Mouse (Mus musculus): ENCODE results near the gene Kcnk10.

The Kcnk10 gene

DNA sequence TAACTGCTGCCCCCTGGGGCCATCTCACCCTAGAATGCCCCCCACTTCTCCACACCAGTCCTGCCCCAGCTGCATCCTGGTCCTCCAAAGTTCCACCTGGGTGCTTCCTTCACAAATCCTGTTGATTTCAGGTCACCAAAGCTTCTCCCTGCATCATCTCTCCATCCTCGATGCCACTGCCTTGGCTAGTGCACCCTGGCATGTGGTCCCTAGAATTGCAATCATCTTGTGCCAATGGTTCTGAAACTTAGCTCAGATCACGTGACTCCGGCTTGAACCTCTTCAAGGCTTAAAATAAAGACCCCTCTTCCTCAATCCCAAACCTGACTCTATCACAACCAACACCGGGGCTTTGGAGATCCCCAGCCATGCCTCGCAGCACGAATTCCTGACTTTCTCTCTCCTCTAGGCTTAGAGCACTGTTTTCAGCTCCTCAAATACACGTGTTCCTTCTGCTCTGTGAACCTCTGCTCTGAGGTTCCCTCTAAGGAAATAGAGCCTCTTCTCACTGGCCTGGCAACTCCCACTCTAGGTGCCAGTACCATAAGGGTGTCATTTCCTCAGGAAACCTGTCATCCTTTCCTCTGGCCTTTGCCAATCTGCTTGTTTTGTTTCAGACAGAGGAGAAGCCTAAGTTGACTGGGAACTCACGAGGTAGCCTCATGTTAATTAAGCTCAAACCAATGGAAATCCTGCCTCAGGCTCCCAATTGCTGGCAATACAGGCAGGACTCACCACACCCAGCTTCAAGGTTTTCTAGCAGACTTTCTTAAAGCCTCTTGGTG lies 6.0 kb downstream of the Kcnk10 start:
- DNase-seq (ENCODE audit: low spot score) = no peak

DNA sequence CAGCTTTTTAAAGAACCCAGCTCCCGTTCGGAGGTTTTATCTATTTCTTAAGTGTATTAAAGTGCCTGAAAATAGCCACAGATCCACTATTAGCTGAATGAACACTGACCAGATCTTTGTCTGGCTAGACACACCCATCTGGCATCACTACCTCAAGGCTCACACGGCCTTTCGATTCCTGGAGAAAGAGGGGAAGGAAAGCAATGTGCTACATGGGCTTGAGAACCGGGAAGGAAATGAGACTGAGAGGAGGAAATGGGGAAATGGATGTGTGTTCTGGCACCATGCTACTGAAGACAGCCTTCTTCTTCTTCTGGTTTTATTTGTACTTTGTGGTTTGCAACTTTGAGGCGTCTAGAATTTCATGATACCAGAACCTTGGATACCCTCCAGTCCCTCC lies 8.7 kb downstream of the Kcnk10 start:
- no peak for DNase-seq (ENCODE audit: low spot score)

DNA sequence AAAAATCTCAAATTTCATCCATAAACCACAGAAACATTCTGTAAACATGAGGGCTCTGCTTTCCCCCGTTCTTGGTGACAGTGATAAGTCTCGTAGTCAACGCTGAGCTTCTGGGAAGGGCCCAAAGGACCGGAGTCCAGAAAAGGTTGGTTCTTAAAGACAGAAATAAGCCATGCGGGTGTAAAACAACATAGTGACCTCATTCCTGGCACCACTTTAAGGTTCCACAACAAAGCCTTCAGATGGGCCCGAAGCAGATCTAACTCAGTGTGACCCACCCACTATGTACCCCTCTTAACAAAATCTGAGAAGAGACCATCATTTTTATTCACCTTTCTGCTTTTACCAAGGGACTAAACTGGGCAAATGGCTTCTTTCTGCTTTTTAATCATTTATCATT lies 10.2 kb downstream of the Kcnk10 start:
- no peak for DNase-seq (ENCODE audit: low spot score)

DNA sequence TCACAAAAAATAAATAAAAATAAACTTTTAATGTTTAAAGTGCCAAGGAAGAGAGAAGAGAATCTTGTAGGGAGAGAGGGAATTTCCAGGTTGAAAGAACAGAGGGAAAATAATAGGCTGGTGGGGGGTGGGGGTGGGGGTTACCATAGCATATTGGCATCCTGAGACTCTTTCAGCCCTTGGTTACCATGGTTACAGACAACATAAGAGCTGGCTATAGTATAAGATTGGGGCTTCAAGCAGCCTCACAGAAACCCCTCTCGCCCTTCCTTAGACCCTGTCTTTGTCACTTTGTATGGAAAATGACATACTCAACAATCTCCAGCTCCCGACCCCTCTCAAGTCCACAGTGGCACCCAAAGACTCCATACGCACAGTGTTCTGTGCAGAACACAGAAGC lies 13.7 kb downstream of the Kcnk10 start:
- no peak for DNase-seq (ENCODE audit: low spot score)

DNA sequence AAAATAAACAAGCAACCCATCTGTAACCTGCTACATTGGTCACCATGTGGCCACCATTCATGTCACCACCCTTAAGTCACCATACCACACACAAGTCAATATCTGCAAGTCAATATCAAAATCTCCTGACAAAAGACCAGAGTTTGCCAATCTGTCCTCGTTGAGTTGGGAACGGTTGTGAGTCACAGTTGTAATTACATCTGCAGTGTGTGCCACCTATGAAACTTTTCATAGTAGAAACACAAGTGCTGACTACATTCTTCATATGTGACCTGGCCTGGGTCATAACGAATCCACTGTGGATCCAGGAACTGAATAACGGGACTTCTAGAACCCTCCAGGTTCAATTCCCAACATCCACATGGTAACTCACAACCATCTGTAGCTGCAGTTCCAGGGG lies 14.8 kb downstream of the Kcnk10 start:
- DNase-seq (ENCODE audit: low spot score) = no peak

DNA sequence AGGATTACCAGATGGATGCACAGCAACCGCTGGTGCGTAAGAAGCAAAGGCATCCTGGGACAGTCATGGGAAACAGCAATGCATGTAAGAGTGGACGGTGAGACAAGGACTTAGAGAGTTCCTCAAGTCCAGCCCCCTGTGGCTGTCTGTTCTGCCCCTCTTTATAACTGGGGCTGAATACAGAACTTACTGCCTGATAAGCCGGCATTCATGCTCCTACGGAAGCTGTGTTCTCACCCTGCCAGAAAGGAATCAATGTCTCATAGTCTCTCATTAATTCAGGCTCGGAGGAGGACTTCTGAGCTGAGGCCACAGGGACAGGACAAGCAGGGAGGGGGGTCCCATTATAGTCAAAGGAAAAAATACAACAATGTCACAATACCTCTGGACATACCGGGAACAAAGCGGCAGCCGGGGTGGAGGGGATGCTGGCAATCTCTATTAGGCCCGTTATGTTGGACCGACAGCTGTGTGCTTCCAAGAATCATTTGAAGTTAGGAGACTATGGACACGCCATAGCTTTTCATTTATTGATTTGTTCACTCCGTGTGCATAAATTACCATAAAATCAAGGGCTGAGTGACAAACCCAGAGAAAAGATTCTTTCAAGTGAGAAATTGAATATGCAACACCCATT lies 15.7 kb downstream of the Kcnk10 start:
- no peak for DNase-seq (ENCODE audit: low spot score)

DNA sequence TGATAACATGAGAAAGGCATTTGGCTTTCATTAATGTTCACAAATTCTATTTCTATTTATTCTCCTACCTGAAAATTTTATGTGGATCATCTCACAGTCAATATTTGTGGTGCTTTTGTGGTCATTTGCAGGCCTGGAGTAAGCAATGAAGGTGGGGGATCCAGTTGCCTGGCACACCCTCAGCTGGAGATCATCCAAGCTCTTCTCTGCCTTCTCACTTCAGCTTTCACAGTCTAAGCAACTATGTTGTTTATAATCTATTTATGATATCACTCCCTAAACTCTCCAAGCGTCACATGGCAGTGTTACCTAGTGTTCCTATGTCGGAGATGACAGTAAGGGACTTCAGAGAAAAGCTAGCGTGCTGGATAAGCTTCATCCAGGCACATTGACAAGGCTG lies 18.1 kb downstream of the Kcnk10 start:
- DNase-seq (ENCODE audit: low spot score) = no peak

DNA sequence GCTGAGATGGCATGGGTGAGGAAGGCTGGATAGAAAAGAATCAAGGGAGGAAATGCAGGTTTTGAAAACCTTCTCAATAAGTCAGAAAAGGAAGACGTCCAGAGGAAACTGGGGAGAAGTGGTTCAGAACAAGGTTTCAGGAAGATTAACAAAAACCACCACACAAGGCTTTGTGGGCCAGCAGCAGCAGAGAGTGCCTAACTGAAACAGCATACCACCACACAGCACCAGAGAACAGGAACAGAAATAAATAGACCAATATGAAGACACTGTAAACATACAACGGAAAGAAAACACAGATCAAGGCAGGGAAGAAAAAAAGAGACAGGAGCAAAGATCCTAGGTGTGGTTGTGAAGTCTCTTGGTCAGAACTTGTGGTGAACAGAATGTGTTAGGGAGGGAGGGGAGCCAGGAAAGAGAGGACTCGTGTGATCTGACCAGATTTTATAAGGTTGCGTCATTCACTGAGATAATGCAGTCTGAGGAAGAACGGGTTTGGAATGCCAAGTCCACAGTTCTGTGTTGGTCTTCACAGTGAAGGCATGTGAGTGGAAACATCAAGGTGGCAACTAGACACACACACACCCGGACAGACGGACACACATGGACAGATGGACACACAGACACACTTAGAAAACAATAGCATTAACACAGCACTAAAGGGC lies 21.0 kb downstream of the Kcnk10 start:
- no peak for DNase-seq (ENCODE audit: low spot score)

DNA sequence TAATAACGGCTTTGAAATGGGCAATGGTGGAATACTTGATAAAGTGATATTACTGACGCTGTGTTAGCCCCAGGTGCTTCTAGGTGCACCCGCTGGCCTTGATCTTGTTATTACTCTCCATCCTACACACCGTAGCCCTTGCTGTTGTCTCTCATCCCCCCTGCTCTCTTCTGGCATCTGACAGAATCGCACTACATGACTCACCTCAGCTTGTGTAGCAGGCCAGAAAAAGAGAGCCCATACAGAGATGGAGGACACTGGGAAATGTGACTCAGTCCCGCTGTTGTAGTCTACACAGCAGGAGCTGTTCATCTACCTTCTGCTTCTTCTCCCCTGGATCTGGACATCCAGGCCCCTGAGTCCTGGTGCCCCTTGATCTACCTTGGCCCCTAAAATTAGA lies 28.1 kb downstream of the Kcnk10 start:
- no peak for DNase-seq (ENCODE audit: low spot score)

DNA sequence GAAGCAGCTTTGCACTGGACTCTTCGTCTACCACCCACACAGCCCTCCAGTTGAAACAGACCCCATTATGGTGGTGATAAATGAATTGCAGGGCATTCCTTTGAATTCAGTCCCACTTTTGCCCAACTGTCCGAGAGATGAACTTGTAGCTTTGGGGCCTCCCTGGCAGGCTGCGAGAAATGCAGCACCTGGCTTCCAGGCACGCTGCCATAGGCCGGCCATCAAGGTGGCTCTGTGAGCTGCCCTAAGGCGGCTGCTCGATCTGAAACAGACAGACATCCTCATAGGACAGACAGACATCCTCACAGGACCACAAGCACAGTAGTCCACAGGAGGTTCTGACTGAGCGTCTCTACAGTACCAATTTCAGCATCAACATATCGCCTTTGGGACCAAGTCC lies 30.0 kb downstream of the Kcnk10 start:
- DNase-seq (ENCODE audit: low spot score) = no peak

DNA sequence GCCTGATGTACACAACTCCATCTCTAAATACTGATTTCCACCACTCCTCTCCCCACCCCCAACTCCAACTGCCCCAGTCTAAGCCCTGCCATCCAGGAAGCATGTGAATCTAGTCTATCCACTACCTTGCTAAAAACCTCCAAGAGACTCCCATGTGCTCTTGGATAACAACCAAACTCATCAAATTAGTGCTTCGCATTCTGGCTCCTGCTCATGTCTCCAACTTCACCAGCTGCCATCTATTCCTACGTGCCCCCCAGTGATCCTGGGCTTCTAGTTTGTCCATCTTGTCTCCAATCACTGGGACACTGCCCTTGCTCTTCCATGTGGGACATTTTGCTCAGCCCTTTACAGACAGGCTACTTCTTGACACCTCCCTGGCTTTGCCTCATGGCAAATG lies 32.2 kb downstream of the Kcnk10 start:
- no peak for DNase-seq (ENCODE audit: low spot score)

DNA sequence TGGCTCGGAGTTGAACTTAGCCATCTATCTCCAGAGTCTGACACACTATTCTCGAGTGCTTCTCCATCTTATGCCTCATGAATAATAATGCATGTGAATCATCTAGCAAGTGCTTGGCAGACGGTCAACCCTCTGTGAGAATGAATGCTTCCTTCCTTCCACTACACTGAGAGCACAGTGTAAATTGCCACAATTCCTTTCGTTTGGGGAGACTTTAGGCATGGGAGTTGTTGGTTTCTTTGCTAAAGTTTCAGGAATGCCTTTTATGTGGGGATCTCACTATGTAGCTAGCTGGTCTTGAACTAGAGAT lies 32.9 kb downstream of the Kcnk10 start:
- no peak for DNase-seq (ENCODE audit: low spot score)

DNA sequence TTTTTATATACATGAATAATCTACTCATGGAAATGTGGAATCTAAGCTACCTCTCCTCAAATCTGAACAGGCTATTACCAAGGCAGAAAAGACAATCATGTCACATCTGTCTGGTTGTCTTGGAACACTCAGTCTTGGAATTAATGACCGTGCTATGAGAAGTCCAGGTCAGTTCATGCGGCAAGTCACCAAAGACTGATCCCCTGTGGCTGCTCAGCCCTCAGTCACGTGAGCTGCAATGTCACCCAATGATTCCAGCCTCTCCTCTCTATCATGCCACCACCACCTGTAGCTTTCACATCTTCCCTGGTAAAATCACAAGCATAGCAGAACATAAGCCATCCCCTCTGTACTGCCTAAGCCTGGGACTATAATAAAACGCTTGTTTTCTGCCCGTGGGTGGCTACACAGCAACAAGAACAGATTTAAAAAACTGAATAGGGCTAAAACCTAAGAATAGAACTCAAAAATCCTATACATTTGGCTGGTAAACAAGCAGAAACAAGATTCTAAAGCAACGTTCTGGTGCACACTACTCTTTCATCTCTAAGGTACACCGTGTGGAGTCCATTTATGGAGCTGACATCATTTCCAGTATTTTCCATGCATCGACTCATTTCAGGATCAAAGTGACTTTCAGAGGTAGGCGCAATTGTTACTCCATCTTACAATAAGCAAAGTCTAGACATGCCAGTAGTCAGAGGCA lies 33.4 kb downstream of the Kcnk10 start:
- DNase-seq (ENCODE audit: low spot score) = no peak

DNA sequence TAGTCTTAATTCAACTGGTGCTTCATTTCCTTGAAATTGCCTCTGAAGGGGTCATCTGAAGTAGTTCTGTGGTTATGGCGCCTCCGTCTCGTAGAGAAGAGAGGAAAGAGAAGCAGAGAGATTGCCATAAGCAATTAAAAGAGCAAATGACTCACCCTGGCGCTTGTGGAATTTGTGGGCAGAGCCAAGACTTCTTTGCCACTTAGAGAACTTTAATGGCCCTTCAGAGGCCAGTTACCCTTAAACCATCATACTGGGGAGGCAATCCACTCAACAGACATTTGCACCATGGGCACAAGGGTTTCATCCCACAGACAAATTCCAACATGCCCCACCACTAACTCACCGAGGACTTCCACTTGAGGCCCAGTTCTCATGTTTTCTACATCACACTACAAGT lies 41.4 kb downstream of the Kcnk10 start:
- no peak for DNase-seq (ENCODE audit: low spot score)

DNA sequence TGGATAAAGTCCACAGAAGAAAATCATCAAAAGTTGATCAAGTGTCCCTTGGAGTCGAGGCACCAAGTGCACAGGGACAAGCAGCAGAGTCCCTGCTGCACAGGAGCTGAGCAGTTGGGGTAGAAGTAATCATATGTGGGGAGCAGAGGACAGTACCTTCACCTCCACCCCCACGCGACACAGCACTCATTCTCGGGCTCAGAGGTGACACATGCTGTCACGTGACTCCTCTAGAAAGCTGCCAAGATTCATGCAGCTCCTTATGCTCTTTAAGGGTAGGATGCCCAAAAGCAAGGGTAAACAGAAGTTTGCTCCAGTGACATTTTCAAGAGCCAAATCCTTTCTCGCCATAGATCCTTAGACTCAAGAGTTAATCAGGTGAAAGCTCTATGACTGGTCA lies 42.1 kb downstream of the Kcnk10 start:
- DNase-seq (ENCODE audit: low spot score) = no peak

DNA sequence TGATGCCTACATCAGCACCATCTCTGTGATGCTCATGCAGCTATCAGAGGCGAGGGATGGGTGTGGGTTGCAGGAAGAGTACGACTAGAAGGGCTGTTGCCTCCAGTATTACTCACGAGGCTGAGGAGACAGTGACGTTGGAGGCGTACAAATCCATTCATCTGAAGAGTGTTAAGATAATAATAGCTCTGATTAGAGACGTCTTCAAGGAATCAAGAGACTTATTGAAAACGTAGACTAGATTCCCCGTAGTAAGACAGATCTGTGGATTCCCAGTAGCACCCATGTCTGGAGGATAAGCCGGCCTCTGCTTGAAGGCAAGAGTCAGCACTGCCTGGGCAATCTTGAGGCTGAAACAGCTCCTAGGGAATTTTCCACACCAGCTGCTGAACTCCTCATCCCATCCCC lies 42.6 kb downstream of the Kcnk10 start:
- no peak for DNase-seq (ENCODE audit: low spot score)

DNA sequence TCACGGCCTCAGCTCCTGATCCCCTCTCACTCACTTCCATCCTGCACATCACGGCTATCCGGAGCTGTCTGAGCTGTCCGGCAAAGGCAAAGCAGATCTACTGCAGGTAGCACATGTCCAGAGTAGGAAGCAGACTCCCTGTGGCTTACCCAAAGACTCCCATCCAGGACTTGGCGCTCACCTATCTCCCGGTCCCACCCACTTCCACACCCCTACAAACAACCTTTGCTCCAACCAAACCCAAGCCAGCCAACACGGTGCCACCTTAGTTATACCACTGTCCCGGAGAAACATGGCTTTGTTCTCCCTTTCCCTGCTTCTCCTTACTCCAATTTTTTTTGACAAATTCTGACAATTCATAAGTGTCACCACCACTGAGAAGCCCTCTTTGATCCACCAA lies 49.5 kb downstream of the Kcnk10 start:
- DNase-seq (ENCODE audit: low spot score) = no peak

DNA sequence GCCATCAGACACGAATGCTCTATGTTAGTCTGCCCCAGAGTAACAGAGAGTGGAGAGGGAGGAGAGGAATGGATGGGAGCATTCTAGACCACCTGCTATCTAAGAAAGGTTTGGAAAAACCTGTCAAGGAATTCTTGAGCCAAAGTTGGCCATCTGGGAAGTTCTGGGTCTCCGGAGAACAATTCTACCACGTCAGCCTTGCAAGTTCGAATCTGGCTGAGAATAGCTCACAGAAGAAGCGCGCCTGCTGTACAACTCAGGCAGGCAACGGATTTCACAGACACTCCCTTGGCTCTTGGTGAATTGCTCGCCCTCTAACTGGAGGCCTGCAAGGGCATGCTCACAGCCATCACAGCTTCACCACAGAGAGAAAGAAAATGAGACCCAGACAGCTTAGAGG lies 52.7 kb downstream of the Kcnk10 start:
- no peak for DNase-seq (ENCODE audit: low spot score)

DNA sequence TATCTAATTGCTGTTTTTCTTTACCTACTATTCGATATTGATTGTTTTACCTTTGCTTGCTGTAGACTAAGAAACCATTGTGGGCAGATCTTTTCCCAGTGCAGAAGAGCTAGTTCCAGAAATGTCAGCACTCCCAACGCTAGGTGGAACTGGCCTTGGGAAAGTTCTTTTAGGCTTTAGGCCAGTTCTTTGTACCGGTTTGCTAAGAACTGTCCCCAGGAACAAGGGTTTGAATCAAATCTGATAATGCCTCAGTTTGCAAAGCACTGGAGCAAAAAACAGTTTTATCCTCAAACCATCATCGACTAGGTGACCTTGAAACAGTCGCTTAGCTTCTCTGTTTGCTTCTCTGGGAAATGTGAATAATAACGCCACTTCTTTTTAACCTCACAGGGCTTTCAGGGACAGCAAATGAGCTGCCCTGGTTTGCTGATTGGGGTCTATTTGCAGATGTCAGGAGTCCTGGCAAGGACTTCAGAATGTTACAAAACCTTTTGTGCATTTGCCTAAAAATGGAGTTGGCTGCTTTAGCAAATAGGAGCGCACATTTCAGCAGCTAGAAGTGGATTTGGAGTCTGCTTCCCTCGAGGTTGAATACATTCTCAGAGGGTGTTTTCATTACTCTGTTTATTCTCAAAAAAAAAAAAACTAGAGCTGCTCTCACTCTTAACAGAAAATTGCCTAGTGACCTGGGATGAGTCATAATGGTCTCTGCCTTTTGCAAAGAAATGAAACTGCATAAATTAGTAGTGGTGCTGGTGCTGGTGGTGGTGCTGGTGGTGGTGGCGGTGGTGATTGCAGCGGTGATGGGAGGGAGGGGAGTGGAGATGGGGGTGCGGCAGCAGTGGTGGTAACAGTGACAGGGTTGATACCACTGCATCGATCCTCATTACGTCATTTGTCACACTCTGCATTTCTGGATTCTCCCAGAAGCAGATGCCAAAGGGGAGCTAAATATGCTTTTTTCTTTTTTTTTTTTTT lies 53.5 kb downstream of the Kcnk10 start:
- no peak for DNase-seq (ENCODE audit: low spot score)

DNA sequence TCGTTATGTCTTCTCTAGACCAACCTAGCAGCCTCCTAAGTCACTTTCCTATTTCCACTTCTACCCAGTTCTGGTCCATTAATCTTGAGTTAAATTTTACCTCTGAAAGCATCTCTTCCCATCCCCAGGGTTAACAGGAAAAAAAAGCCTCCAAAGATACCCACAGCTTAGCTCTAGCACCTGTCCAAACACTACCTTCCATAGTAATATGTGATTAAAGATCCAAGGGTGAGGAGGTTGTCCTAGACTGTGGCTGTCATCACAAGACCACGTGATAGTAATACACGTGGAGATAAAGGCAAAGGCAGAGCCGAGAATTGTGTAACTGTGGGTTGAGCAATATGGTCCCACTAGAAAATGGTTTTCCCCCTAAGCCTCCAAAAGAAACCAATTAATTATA lies 56.8 kb downstream of the Kcnk10 start:
- DNase-seq (ENCODE audit: low spot score) = no peak

DNA sequence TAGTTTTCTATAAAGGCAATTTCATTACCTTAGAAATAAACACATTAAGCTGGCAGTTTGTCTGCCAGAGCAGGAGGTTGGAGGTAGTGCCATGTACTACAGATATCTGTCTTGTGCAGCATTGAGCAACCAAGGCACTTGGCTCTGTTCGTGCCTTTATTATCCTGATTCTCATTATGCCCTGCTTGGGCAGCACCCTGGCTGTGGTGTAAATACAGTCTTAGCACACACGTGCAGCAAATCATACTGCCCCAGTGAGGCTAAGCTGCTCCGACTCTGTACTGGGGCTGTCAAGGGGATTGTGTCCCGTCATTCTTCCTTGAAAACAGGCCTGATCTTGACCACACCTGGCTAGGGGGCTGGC lies 57.6 kb downstream of the Kcnk10 start:
- DNase-seq (ENCODE audit: low spot score) = no peak
